Mouse (Mus musculus): ENCODE measurements around the gene Fbll1. TPM values are rescaled to one million over a fixed set of nuclear protein-coding genes. Genes with fewer than 3 reads are reported as not detected.

The Fbll1 gene
- polyA plus RNA-seq, 1 experiment from 2014 or later, result 1.1 TPM

- Histone ChIP-seq H3K9ac (ENCODE audit: low read depth, low read length) (no peak overlapping the region), H3K4me1 (ENCODE audit: control insufficient read depth, insufficient read depth, low read length) (peaks cover 8% of the 10 kb centered on the region), H3K27ac (replicated peaks; ENCODE audit: low read depth, low read length) (no peak overlapping the region), H3K27me3 (replicated peaks; ENCODE audit: control insufficient read depth, insufficient read depth, low read length) (no peaks in the 10 kb centered on the region), H3K4me2 (ENCODE audit: low read depth, low read length) (no peak overlapping the region), H3K36me3 (ENCODE audit: control insufficient read depth, insufficient read depth, low read length) (peaks cover 46% of the 10 kb centered on the region), H3K4me3 (ENCODE audit: low read depth, low read length) (no peak overlapping the region), H3K9me3 (ENCODE audit: control insufficient read depth, low read length) (no peaks in the 10 kb centered on the region)
- WGBS, result 96% methylated on average over 3 of the region's 3 CpGs
- ATAC-seq (ENCODE audit: low read depth) (no peak), DNase-seq (ENCODE audit: low spot score) (no peak)
Measured at GRCm38 (mm10) chr11:35775606-35776005, 23.1 kb downstream of the Fbll1 start.

DNA sequence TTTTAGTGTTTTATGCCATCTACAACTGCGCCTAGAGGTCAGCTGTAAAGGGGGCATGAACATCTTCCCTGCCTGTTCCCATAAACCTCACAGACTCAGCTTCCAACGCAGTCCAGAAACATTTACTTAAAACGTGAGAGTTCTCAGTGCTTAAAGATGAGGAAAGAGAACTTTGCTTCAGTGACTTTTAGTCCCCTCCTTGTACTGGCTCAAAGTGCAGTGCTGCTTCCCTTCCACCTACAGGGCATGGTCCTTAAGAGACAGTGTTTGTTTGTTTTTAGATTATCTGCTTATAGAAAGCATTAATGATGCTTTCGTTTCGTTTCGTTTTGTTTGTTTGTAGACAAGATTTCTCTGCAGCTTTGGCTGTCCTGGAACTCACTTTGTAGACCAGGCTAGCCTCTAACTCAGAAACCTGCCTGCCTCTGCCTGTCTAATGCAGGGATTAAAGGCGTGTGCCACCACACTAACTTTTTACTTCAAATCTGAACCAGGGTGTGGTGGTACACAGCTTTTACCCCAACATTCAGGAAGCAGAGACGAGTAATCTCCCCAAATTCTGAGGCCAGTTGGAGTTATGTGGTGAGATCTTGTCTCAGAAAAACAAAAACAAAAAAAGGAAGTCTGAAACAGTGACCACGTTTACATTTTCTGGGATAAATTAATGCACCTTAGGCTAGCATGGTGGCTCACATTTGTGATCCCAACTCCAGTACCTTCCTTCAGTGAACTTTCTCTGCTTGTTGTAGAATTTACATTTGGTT is 27.8 kb downstream of the Fbll1 start:
- peak overlapping the region; percentile 92 for H3K4me3 ChIP-seq (ENCODE audit: low read depth, low read length)
- H3K27ac ChIP-seq (replicated peaks; ENCODE audit: low read depth, low read length), result no peak overlapping the region
- H3K9ac ChIP-seq (ENCODE audit: low read depth, low read length), result peak overlapping the region; percentile 96
- ATAC-seq (ENCODE audit: low read depth) (no peak), DNase-seq (ENCODE audit: low spot score) (no peak)
- no peaks in the 10 kb centered on the region for H3K27me3 ChIP-seq (replicated peaks; ENCODE audit: control insufficient read depth, insufficient read depth, low read length)
- H3K4me1 ChIP-seq (ENCODE audit: control insufficient read depth, insufficient read depth, low read length), result peaks cover 10% of the 10 kb centered on the region
- H3K9me3 ChIP-seq (ENCODE audit: control insufficient read depth, low read length), result no peaks in the 10 kb centered on the region
- peaks cover 2% of the 10 kb centered on the region; the same call in 1 of the 2 replicates for H3K36me3 ChIP-seq (ENCODE audit: control insufficient read depth, insufficient read depth, low read length)
- 55% methylated on average over 9 of the region's 9 CpGs for WGBS
- peak overlapping the region; percentile 88 for H3K4me2 ChIP-seq (ENCODE audit: low read depth, low read length)

- Histone ChIP-seq H3K27ac (replicated peaks; ENCODE audit: low read depth, low read length) (peak overlapping the region; percentile 96), H3K4me1 (ENCODE audit: control insufficient read depth, insufficient read depth, low read length) (peaks cover 10% of the 10 kb centered on the region), H3K4me3 (ENCODE audit: low read depth, low read length) (peak overlapping the region; percentile 92), H3K4me2 (ENCODE audit: low read depth, low read length) (peak overlapping the region; percentile 88), H3K36me3 (ENCODE audit: control insufficient read depth, insufficient read depth, low read length) (no peaks in the 10 kb centered on the region), H3K9ac (ENCODE audit: low read depth, low read length) (peak overlapping the region; percentile 96), H3K27me3 (replicated peaks; ENCODE audit: control insufficient read depth, insufficient read depth, low read length) (no peaks in the 10 kb centered on the region), H3K9me3 (ENCODE audit: control insufficient read depth, low read length) (no peaks in the 10 kb centered on the region)
- under 1% methylated on average over 22 of the region's 41 CpGs for WGBS
- peak; percentile 86 for DNase-seq (ENCODE audit: low spot score)
- peak; percentile 89 for ATAC-seq (ENCODE audit: low read depth)
Measured at GRCm38 (mm10) chr11:35769746-35770437, 28.8 kb downstream of the Fbll1 start.

DNA sequence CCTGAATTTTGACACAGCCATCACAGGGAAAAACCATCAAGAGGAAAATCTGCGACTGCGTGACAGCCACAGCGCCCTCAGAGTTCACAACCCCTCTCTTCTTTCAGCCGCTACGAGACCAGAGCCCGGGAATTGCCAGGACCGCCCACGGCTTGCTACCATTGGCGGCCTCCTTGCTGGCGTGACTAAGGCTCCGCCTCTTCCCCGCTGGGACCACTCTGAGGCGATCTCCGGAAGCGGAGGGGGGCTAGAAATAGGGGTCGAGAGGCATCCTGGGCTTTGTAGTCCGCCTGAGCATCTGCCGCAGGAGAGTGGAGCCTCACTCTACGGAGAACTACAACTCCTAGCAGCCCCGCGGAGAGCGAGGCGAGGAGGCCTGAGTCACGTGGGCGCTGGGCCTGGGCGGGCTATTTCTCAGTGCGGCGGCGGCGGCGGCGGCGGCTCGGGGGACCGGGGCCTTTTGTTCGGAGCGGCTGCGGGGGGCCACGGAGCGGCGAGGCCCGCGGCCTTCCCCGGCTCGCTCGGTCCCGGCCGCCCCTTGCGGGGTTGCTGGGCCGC is 29.4 kb downstream of the Fbll1 start, which contains the start of gene Pank3:
TSS of gene Pank3 (plus strand) at position 297 of the 558 bp plus-strand sequence.
- no peaks in the 10 kb centered on the region for H3K9me3 ChIP-seq (ENCODE audit: control insufficient read depth, low read length)
- under 1% methylated on average over 18 of the region's 50 CpGs for WGBS
- H3K4me3 ChIP-seq (ENCODE audit: low read depth, low read length), result peak within 1 kb of the TSS; percentile 92
- peak within 1 kb of the TSS; percentile 96 for H3K27ac ChIP-seq (replicated peaks; ENCODE audit: low read depth, low read length)
- peak within 1 kb of the TSS; percentile 96 for H3K9ac ChIP-seq (ENCODE audit: low read depth, low read length)
- DNase-seq (ENCODE audit: low spot score), result peak; percentile 100
- H3K4me2 ChIP-seq (ENCODE audit: low read depth, low read length), result peak within 1 kb of the TSS; percentile 88
- ATAC-seq (ENCODE audit: low read depth), result peak; percentile 100
- no peaks in the 10 kb centered on the region for H3K36me3 ChIP-seq (ENCODE audit: control insufficient read depth, insufficient read depth, low read length)
- no peaks in the 10 kb centered on the region for H3K27me3 ChIP-seq (replicated peaks; ENCODE audit: control insufficient read depth, insufficient read depth, low read length)
- peaks cover 10% of the 10 kb centered on the region for H3K4me1 ChIP-seq (ENCODE audit: control insufficient read depth, insufficient read depth, low read length)

DNA sequence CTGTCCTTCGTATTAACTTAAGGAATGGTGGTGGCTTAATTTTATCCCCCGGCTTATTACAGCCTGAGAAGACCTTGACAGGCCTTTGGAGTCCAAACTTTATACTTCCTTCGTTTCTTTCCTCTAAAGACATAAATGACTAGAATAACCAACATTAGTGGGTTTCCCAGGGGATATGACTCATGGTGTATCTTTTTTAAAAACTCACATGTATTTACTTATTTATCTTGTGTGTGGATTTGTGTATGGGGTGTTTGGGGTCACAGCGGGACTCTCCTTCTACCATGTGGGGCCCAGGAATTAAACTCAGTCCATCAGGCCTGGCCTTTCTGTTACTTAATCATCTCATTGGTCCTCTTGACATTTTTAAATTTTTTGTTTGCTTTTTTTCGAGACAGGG is 31.8 kb downstream of the Fbll1 start:
- WGBS, result 84% methylated on average over 5 of the region's 5 CpGs
- ATAC-seq (ENCODE audit: low read depth) (no peak), DNase-seq (ENCODE audit: low spot score) (no peak)
- no peaks in the 10 kb centered on the region for H3K36me3 ChIP-seq (ENCODE audit: control insufficient read depth, insufficient read depth, low read length)
- no peak overlapping the region for H3K9ac ChIP-seq (ENCODE audit: low read depth, low read length)
- no peaks in the 10 kb centered on the region for H3K27me3 ChIP-seq (replicated peaks; ENCODE audit: control insufficient read depth, insufficient read depth, low read length)
- peaks cover 10% of the 10 kb centered on the region for H3K4me1 ChIP-seq (ENCODE audit: control insufficient read depth, insufficient read depth, low read length)
- H3K4me2 ChIP-seq (ENCODE audit: low read depth, low read length), result no peak overlapping the region
- no peak overlapping the region for H3K4me3 ChIP-seq (ENCODE audit: low read depth, low read length)
- H3K27ac ChIP-seq (replicated peaks; ENCODE audit: low read depth, low read length), result no peak overlapping the region
- no peaks in the 10 kb centered on the region for H3K9me3 ChIP-seq (ENCODE audit: control insufficient read depth, low read length)

DNA sequence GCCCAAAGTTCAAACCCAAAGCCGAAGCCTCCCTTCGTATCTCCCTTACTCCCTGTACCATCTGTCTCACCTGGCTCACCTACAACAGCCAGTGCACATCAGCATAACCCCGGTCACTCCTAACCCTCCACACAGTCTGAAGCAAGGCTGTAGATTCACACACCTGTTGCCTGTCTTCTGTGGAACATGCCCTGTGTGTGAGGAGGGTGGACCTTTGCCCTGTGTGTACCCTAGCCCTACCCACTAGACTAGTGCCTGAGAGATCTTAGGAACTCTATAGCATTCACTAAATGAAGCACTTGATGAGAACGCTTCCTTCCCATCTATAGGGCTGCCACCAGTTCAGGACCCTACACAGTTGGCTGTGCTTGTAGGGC is 38.1 kb downstream of the Fbll1 start:
- Histone ChIP-seq H3K4me1 (ENCODE audit: control insufficient read depth, insufficient read depth, low read length) (no peaks in the 10 kb centered on the region), H3K36me3 (ENCODE audit: control insufficient read depth, insufficient read depth, low read length) (no peaks in the 10 kb centered on the region), H3K4me2 (ENCODE audit: low read depth, low read length) (no peak overlapping the region), H3K27me3 (replicated peaks; ENCODE audit: control insufficient read depth, insufficient read depth, low read length) (no peaks in the 10 kb centered on the region), H3K4me3 (ENCODE audit: low read depth, low read length) (no peak overlapping the region), H3K27ac (replicated peaks; ENCODE audit: low read depth, low read length) (no peak overlapping the region), H3K9me3 (ENCODE audit: control insufficient read depth, low read length) (no peaks in the 10 kb centered on the region), H3K9ac (ENCODE audit: low read depth, low read length) (no peak overlapping the region)
- WGBS, result 96% methylated on average over 4 of the region's 4 CpGs
- no peak for ATAC-seq (ENCODE audit: low read depth)
- no peak for DNase-seq (ENCODE audit: low spot score)

DNA sequence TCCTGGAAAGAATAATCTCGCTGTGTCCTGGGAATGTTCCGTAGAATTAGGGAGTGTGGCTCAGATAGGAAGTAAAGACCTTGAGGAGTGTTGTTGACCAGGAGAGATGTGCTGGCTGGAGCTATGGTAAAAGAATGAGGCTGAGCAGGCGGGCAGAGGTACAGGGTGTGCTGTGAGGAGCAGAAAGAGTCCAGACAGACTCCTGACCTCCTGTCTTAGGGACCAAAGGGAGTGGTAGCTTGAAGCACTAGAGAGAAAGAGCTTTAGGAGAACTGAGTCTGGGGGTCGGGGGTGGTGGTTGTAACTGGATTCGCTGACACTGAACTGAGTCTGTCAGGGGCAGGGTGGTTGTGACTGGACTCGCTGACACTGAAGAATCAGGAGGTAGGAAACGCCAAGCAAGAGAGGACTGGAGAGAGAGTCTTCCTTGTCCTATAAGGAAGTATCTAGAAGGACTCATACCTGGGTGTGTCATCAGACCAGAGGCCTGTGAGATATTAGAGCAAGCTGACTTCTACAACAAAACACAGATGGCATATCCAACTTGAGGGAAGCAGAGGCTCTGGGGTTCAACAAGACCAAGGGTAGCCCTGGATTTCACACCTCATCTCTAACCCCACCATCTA is 38.6 kb downstream of the Fbll1 start:
- ATAC-seq (ENCODE audit: low read depth) (no peak), DNase-seq (ENCODE audit: low spot score) (no peak)
- H3K4me3 ChIP-seq (ENCODE audit: low read depth, low read length), result no peak overlapping the region
- H3K9ac ChIP-seq (ENCODE audit: low read depth, low read length), result no peak overlapping the region
- no peak overlapping the region for H3K27ac ChIP-seq (replicated peaks; ENCODE audit: low read depth, low read length)
- H3K27me3 ChIP-seq (replicated peaks; ENCODE audit: control insufficient read depth, insufficient read depth, low read length), result no peaks in the 10 kb centered on the region
- H3K36me3 ChIP-seq (ENCODE audit: control insufficient read depth, insufficient read depth, low read length), result no peaks in the 10 kb centered on the region
- no peaks in the 10 kb centered on the region for H3K4me1 ChIP-seq (ENCODE audit: control insufficient read depth, insufficient read depth, low read length)
- H3K4me2 ChIP-seq (ENCODE audit: low read depth, low read length), result no peak overlapping the region
- 84% methylated on average over 7 of the region's 7 CpGs for WGBS
- no peaks in the 10 kb centered on the region for H3K9me3 ChIP-seq (ENCODE audit: control insufficient read depth, low read length)

- H3K27ac ChIP-seq (replicated peaks; ENCODE audit: low read depth, low read length), result no peak overlapping the region
- H3K27me3 ChIP-seq (replicated peaks; ENCODE audit: control insufficient read depth, insufficient read depth, low read length), result no peaks in the 10 kb centered on the region
- no peaks in the 10 kb centered on the region for H3K9me3 ChIP-seq (ENCODE audit: control insufficient read depth, low read length)
- H3K4me3 ChIP-seq (ENCODE audit: low read depth, low read length), result no peak overlapping the region
- no peaks in the 10 kb centered on the region for H3K4me1 ChIP-seq (ENCODE audit: control insufficient read depth, insufficient read depth, low read length)
- DNase-seq (ENCODE audit: low spot score) (no peak), ATAC-seq (ENCODE audit: low read depth) (no peak)
- H3K4me2 ChIP-seq (ENCODE audit: low read depth, low read length), result no peak overlapping the region
- WGBS, result 75% methylated on average over 11 of the region's 11 CpGs
- H3K36me3 ChIP-seq (ENCODE audit: control insufficient read depth, insufficient read depth, low read length), result no peaks in the 10 kb centered on the region
- H3K9ac ChIP-seq (ENCODE audit: low read depth, low read length), result no peak overlapping the region
Measured at GRCm38 (mm10) chr11:35756411-35757303, 42.0 kb downstream of the Fbll1 start.
